Mouse (Mus musculus): ENCODE results near the gene Epb41l2. TPM values are rescaled to one million over a fixed set of nuclear protein-coding genes. Genes with fewer than 3 reads are reported as not detected.

The Epb41l2 gene
- total RNA-seq, 2 experiments from 2014 or later: 27.2 to 32.6 TPM

- DNase-seq: peak; percentile 44 to 74
- intact Hi-C loops (cut with DNase I): no loop called here
These were observed 72.8 kb downstream of the Epb41l2 start for GRCm38 (mm10) chr10:25432351-25432750.

GRCm38 (mm10) chr10:25432938-25433337 is 73.3 kb downstream of the Epb41l2 start:
- intact Hi-C loops (cut with DNase I): no loop called here
- DNase-seq: no peak

DNA sequence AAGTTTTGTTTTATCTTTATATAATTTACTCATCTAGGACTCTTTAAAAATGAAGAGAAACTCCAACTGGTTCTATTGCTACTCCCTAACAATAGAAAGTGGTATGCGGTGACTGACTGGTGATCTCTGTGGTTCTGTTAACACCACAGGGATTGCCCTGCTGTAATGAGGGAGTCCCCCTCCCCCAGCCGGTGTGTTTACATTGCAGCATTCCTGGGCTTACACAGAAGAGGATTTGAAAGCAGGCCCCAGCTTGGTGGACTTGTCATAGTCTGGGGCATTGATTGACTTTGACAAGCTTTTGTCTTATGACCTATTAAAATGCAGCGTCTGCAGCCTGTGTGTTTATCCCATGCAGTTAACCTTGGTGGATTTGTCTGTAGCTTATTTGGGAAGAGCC is 73.9 kb downstream of the Epb41l2 start:
- no peak for DNase-seq
- intact Hi-C loops (cut with DNase I): no loop called here

GRCm38 (mm10) chr10:25434358-25435044 is 74.9 kb downstream of the Epb41l2 start:
- no peak for DNase-seq
- intact Hi-C loops (cut with DNase I): no loop called here

- DNase-seq: no peak
- intact Hi-C loops (cut with DNase I): no loop called here
These were observed 77.3 kb downstream of the Epb41l2 start for GRCm38 (mm10) chr10:25436703-25437401.

DNA sequence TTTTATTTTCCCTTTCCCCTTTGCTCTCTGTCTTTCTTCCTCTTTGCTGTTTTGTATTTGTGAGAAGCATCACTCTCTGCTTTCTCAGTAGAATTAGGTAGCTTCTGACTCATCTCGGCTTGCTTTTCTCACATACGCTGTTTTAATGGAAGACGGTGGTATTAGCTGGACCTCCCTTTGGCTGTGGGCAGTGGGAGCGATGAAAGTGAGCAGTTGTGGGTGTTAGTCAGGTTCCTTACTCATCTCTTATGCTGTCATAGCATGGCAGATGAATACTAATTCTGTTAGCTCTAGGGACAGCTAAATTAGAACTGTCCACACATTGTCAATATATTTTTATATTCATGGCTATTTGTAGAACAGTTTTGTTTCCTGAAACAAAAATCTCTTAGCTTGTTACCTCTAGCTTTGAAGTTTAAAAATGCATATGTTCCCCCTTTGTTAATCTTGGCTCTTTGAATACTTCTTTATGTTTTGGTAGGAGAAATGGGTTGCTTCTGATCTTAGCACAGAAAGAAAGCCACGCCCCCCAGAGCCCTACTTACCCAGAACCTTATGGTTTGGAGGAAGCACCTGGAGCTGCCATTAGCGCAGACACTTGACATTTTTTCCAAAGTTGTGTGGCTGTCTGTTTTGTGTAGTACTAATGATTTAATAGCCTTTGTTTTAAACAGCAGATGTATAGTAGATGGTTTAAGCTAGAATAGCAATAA is 78.1 kb downstream of the Epb41l2 start:
- intact Hi-C loops (cut with DNase I): no loop called here
- DNase-seq: no peak

- intact Hi-C loops (cut with DNase I): no loop called here
- DNase-seq: no peak
These were observed 78.7 kb downstream of the Epb41l2 start for GRCm38 (mm10) chr10:25438299-25438680.

DNA sequence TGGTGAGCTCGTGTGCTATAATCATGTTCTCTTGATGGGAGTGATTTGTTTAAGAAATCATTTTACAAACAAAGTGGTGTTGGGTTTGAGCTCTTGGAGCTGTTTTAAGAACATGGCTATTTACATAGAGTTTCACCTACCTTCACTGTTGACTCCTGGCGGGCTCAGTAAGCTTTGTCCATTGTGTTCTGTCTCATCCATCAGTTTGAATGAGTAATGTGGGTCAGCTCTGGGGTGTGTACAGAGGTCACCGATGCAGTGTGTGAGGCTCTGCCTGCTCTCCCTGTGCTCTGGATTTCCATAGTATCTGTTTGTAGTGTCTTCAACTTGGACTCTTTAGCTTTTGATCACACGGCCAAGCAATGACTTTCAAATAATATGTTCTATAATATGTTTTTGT is 79.6 kb downstream of the Epb41l2 start:
- no peak for DNase-seq
- intact Hi-C loops (cut with DNase I): no loop called here

GRCm38 (mm10) chr10:25439856-25440255 is 80.3 kb downstream of the Epb41l2 start:
- intact Hi-C loops (cut with DNase I): no loop called here
- no peak for DNase-seq

GRCm38 (mm10) chr10:25441405-25441804 is 81.8 kb downstream of the Epb41l2 start:
- intact Hi-C loops (cut with DNase I): no loop called here
- DNase-seq: no peak

GRCm38 (mm10) chr10:25443626-25444025 is 84.0 kb downstream of the Epb41l2 start:
- DNase-seq: no peak
- intact Hi-C loops (cut with DNase I): no loop called here

DNA sequence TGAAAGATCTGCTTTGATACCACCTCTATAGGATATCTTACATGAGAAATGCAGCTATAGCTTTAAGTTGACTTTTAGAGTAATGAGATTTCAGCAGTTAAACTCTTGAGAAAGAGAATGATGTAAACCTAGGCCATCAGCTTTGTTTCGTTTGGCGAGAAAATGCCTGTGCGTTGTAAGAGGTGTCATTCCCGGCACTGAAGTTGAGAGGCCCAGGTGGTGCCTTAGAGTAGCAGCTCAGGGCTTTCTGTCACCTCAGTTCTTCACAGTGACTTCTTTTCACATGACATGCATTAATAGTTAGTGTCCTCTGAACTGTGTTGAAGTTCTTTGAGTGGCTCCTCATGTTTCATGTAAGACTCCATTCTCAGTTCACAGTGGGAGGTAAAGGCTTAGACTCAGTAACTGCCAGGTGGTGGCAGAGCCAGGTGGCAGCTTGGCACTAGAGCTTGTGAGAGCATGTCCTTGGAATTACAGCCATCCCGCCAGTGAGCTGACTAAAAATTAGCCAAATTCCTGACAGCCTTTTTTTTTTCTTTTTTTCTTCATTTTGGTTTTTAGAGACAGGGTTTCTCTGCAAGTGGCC is 84.7 kb downstream of the Epb41l2 start:
- intact Hi-C loops (cut with DNase I): no loop called here

DNA sequence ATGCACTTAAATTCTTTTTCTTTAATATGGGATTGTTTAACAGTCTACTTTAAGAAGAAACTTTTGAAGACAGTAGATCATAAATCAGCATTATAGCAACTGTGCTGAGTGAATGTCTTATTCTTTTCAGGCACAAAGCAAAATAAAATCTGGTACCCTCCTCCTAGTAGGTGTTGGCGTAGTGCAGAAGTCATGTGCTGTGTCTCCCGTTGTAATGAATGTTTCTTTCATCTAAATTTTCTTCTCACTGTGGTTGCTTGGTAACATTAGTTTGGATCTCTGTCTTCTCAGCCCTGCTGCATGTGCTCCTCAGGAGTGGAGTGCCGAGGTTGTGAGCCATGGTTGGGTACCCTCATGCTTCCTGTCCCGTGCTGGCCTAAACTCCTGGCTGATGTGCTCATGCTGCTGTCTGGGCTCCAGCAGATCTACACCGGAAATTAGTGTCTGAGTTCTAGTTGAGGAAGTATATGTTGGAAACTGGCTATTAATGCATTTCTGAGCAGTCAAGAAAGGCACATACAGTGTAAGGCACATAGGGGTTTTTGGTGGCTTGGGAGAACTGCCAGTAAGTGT is 87.4 kb downstream of the Epb41l2 start:
- no peak for DNase-seq
- intact Hi-C loops (cut with DNase I): no loop called here

More for the DNA sequence above, 84.7 kb downstream of the Epb41l2 start:
- DNase-seq: no peak

DNA sequence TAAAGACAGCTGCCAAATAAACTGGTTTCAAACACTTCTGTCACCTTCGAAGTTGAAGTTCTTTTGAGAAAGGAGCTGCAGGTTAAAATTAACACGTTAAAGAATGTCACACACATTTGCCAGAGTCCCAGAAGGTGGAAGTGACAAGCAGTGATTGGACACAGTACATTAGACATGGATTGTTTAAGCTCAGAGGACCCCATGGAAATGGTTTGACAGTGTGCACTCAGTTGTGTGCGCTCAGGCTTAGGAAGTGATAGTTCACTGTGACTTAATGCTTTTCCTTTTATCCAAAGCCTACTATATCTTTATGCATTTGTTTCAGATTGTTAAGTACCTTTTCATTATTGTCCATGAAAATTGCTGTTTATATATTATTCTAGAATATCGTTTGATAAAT is 89.1 kb downstream of the Epb41l2 start:
- no peak for DNase-seq
- intact Hi-C loops (cut with DNase I): no loop called here

GRCm38 (mm10) chr10:25449312-25450020 is 89.9 kb downstream of the Epb41l2 start:
- intact Hi-C loops (cut with DNase I): no loop called here
- no peak for DNase-seq

DNA sequence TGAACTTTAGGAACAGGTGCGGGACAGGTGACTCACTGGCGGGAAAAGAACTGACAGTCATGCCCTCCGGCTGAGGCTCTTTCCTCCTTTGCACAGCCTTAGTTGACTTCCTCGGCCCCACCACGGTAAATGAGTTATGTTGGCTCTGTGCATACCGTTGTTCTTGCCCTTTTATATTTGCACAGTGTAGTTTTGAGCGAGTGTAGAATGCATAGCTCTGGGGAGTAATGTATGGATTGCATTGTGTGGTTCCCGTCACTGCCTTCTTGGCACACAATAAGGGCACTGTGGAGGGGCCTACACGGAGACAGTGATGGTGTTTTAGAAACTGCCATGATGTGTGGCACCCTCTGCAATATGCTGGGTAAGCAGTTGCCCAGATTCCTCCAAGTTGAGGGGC is 93.6 kb downstream of the Epb41l2 start:
- intact Hi-C loops (cut with DNase I): no loop called here
- no peak for DNase-seq

- no peak for DNase-seq
- intact Hi-C loops (cut with DNase I): no loop called here
These were observed 94.2 kb downstream of the Epb41l2 start for GRCm38 (mm10) chr10:25453772-25454171.

- intact Hi-C loops (cut with DNase I): no loop called here
- DNase-seq: no peak
These were observed 97.5 kb downstream of the Epb41l2 start for GRCm38 (mm10) chr10:25457118-25457517.

- DNase-seq: no peak
- intact Hi-C loops (cut with DNase I): no loop called here
These were observed 98.4 kb downstream of the Epb41l2 start for GRCm38 (mm10) chr10:25457996-25458395.

DNA sequence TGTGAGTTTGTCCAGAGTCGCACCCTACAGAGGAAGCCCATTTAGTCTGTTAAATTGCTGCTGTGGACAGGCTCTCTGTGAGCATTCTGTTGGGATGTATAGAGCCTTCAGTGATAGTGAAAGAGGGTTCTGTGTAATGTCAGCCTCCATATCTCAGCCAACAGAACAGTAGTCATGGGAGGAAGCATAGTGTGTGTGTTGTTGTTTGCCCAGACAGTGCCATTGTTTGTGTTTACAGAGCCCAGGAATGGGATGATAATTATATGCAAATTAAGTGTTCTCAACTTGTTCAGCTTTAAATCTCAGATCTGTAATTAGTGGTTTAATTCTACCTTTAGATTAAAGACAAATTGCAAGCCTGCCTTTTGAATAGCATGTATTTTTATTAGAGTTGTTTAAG is 102.2 kb downstream of the Epb41l2 start:
- intact Hi-C loops (cut with DNase I): no loop called here
- no peak for DNase-seq

Data from gastrocnemius, postnatal 36 days (tissue).